Mouse (Mus musculus) adrenal gland, postnatal 36 days (tissue): Measurements from ENCODE around the gene Neurl2. TPM values are rescaled to one million over a fixed set of nuclear protein-coding genes. Genes with fewer than 3 reads are reported as not detected.
"Not testable (repeated sequence)": the region's sequence is repeated elsewhere in the genome, so short reads cannot be mapped to it uniquely, and the experiment has no call there.

Experiments used
- DNase-seq, 2 experiments: peaks; one replicate each; pipeline ENCODE4 v3.0.0; 2021; ENCODE audit warnings: mixed read lengths in 1 of 2
- total RNA-seq, 2 experiments: library from RNA; stranded (reverse); gene quantifications; 2 replicates each; pipeline ENCODE4 v1.2.3; 2021

Gene Neurl2
- total RNA-seq, 2 experiments from 2014 or later, result 2.1 to 2.5 TPM

DNA sequence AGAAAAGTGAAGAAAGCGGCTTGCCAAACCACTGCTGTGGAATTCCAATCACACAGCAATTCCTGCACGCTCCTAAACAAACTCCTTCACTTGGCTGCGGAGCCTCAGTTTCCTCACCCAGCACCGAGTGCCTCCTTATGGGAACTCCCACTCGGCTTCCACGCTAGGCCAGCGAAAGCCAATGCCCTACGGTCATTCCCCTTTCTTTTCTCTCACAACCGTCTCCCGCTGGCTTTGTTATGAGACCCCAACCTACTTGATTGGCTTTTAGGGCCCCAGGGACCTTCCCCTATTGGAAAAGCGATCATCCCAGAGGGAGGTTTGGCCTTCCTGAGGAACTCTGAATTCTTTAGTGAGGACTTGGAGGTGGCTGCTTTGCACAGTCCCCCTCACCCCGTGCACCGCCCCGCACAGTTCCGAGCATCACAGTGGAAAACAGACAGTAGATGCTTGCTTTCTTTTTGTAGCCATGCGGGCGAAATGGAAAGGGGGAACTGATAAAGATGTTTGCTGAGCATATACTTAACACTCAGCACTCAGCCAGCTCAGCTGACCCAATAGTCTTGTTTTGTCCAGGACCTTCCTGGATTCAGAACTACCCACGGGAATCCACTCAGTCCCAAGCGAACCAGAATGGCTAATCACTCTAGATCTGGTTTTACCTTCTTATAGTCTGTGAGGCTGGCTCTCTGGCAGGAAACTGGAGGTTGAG, 24.7 kb upstream of the Neurl2 start:
- DNase-seq, result no peak

DNA sequence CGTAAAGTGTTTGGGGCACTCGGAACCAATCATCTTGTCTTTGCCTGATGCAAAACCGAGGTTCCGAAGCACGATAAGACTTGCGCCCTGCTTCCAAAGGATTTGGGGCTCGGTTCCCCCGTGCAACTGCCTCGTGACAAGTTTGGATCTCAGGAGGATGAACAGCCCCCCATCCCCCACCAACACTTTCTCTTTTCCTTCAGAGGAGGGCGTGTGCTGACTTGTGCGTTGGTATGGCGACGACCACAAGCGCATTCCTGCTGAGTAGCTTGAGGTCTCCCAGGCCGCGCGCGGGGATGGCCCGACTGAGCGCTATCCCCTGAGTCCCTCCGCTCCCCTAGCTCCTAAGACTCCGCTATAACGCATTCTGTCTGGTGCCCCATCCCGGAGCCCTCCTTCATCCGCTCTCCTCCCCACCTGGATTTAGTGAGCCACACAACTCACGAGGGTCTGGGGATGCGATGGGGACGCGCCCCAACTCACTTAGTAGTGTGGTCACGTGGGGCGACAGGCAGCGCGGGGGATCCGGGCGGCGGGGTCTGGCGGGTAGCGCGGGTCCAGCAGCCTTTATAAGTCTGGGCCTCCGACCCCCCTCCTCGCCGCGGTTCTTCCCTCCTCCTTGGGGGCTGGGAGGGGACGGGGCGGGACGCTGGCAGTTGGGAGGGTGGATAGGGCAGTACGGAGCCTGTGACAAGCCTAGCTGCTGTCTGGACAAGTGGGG, 24.0 kb upstream of the Neurl2 start, which contains the start of gene Pltp:
TSS of gene Pltp (minus strand) at position 611 of the 721 bp plus-strand sequence.
- peak; percentile 32 to 67 for DNase-seq

DNA sequence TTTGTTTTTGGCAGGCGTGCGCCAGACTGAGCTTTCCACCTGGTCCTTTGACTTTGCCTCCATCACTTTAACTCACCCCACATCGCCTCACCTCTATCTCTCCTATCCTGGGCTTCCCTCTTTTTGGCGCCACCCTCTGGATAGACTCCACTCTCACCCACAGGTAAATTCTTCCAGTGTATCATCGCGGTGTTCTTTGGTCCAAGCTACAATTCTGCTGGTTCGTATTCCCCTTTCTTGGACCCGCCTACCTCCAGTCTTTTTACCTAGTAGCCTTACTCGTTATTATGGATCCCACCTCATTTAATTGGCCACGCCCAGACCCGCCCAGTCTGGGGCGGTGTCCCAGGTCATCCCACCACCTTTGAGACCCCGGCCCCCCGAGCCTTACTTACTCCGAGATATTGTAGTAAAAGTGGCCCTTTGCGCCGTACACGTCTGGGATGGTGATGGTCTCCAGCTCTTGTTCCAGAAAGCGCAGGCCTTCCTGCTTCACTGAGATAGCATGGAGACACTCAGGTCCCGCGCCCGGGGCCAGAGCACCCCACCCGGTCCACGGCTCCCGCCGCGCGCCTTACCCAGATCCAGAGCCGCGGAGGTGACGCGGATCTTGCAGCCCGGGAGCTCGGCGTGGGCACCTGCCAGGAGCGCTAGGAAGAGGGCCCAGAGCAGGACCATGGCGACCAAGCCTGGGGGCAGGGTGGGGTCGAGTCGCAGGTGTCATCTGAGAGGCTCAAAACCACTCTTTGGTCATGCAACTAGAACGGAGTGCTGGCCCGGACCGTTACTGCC, 23.2 kb upstream of the Neurl2 start:
- peak in 1 of 2 experiments; percentile 32 for DNase-seq

DNA sequence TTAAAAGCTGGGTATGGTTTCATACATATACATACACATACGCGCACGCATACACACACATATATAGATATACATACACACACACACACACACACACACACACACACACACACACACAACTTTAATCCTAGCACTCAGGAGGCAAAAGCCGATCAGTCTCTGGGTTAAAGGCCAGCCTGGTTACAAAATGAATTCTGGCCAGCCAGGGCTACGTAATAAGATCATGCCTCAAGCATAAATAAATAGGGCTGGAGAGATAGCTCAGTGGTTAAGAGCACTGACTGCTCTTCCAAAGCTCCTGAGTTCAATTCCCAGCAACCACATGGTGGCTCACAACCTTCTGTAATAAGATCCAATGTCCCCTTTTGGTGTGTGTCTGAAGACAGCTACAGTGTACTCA, 22.3 kb upstream of the Neurl2 start:
- not testable (repeated sequence) for DNase-seq

DNA sequence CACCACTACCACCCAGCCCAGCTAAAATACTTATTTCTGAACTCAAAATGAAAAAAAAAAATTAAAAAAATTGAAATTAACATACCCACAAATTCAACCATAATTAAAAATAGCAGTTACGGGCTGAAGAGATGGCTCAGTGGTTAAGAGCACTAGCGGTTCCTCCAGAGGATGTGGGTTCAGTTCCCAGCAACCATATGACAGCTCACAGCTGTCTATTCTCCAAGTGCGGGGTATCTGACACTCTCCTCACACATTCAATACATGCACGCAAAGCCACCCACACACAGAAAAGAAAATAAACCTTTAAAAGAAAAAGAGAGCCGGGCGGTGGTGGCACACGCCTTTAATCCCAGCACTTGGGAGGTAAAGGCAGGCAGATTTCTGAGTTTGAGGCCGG, 16.8 kb upstream of the Neurl2 start:
- DNase-seq, result no peak

DNA sequence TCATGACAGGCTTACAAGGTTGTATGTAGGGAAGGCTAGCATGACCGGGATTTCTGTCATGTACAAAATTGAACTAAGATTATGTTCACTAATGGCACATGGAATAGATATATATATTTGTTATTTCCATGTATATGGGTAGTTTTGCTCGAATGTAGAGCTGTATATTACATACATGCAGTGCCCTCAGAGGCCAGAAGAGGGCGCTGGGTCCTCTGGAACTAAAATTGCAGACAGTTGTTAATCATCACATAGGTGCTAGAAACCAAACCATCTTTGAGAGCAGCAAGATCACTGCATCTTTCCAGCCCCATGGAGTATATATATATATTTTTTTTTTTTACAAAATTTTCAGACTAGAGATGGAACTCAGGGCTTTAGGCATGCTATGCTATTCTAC, 12.5 kb upstream of the Neurl2 start:
- no peak for DNase-seq

DNA sequence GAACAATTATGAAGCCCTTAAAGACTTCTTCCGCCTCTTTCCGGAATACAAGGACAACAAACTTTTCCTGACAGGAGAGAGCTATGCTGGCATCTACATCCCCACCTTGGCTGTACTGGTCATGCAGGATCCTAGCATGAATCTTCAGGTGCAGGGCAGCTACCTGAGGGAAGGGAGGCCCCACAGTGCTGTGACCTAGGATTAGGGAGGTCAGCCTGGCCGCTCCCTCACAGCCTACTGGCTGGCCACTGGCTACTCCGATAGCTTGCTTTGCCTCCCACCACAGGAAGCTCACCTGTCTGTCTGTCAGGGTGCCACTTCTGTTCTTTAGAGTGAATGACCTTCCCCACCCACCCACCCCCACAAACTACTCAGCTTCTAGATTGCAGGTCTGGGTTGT, 1.9 kb upstream of the Neurl2 start:
- no peak for DNase-seq

DNA sequence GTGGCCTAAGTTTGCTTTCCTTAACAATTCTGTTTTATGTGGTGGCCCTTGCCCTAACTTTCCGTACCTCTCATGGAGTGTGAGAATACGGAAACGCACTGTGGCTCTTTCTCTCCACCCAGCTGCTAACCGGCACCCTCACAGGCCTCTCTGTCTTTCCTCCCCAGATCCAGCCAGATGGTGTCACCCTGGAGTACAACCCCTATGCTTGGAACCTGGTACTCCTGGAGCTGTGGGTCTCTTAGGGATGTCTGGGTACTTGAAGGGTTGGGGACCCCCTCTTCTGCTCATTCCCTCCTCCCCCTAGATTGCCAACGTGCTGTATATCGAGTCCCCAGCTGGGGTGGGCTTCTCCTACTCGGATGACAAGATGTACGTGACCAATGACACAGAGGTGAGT, 1.3 kb upstream of the Neurl2 start:
- peak in 1 of 2 experiments; percentile 24 for DNase-seq

DNA sequence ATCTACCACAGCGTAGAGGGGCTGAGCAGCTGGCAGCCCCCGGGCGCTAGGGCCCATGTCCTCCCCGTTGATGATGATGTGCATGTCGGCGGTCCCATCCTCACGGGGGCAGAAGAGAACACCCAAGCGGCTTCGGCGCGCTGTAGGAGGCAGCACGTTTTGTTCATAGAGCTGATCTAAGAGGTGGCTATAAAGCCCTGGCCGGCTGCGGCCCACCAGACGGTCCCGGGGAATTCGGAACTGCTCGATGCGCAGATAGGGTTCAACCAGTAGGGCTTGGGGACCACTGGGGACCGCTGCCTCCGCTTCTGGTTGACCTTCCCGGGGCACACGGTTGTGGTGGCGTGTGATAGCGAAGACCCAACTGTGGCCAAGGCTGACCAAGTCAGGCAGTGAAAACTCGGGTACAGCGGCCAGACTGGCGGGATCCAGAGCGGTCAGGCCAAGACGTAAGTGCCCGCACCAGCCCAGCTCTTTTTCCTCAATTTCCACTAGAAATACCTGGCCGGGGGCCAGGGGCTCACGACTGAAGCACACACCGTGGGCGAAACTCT, 431 bp downstream of the Neurl2 start, which contains the start of gene Ctsa:
TSS of gene Ctsa (plus strand) at position 126 of the 554 bp plus-strand sequence.
- DNase-seq, result peak; percentile 85 to 86

DNA sequence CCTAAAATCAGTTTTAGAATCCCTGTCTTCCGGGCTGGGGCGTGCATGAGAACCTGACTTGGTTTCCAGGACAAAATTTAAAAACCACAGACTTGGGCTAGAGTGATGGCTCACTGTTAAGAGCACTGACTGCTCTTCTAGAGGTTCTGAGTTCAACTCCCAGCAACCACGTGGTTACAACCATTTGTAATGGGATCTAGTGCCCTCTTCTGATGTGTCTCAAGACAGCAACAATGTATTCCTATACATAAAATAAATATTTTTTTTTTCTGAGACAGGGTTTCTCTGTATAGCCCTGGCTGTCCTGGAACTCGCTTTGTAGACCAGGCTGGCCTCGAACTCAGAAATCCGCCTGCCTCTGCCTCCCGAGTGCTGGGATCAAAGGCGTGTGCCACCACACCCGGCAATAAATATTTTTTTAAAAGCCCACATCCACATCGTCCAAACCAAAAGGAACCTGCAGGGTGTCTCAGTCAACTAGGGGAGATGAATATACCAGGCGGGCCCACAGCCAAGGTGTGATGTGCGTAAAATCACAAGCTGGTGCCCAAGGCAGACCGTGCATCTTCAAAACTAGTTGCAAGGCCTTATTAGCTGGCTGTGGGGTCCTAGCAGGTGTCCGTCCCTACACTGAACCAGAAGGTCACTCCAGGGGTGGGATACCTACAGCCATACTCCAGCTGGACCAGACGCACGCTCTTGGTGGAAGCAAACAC, 1.1 kb downstream of the Neurl2 start:
- DNase-seq, result no peak

DNA sequence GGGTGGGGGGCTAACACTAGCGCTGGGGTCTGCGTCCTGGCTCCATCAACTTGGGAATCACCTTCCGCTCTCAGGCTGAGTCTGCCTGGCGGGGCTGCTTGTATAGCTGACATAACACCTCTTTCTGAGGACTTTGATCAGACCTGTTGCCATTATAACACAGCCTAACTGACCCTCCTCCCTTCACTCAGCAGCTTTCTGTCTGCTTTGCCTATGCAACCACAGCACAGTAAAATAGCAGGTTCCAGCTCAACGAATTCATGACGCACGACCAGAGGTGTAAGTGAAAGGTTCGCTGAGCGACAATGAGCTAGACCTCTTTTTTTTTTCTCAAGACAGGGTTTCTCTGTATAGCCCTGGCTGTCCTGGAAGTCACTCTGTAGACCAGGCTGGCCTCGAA, 2.2 kb downstream of the Neurl2 start:
- no peak for DNase-seq

DNA sequence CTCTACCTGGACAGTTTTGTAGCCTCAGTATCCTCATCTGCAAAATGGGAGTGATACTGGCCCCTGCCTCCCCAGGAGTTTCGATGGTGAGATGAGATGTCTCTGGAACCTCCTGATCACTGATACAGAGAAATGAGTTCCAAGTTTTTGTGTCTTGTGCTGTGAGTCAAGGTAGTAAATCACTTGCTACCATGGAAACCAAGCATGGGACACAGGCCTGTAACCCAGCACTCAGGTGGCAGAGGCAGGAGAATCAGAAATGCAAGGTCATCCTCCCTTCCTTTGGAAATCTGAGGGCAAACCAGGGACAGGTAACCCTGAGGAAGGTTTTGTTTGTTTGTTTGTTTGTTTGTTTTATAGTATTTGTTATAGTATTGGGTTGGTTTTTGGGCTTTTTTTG, 4.2 kb downstream of the Neurl2 start:
- no peak for DNase-seq

DNA sequence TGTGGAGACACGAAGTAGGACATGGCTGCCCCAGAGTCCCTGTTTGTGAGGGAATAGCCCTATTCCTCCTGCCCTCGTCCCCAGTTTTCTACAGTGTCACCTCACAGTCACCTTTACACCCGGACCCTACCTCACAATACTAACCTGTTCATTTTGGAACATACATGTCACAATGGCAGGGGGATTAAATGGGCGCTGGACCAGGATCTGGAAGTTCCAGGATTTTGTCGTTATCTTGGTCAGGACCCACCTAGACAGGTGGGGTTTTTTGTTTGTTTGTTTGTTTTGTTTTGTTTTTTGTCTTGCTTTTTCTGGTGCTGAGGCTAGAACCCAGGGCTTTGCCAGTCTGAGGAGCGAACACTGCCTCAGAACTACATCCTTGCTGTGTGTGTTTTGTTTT, 4.8 kb downstream of the Neurl2 start, which contains the start of gene Spata25:
TSS of gene Spata25 (minus strand) at position 101 of the 400 bp plus-strand sequence.
- no peak for DNase-seq

DNA sequence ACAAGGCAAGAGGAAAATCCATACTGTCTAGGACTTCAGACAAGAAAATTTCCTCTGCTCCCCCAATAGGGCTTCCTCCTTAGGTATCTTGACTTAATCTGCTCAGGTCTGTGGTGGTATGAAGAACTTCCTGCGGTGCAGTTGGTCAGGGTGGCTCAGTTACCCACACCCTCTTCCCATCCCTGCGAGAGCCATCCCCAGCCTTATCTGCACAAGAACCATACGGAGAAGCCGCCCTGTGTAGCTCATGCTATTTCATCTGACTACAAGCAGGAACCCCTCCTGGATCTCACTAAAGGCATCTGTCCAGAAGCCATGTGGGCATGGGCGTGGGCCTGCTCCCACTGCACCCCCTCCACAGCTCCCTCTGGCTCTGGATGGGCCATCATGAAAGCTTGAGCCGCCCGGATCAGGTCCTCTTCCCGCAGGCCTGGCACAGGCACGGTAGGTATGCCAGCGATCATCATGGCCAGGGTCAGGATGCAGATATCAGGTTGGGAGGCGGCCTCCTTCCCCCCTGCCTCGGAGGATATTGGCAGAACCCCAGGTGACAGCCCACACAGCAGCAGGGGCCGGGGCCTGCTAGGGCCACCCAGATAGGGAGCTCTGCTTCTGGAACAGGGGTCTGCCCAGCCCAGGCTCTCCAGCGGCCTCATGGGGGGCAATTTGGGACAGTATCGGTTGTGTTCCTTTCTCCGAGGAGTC, 6.0 kb downstream of the Neurl2 start:
- no peak for DNase-seq

DNA sequence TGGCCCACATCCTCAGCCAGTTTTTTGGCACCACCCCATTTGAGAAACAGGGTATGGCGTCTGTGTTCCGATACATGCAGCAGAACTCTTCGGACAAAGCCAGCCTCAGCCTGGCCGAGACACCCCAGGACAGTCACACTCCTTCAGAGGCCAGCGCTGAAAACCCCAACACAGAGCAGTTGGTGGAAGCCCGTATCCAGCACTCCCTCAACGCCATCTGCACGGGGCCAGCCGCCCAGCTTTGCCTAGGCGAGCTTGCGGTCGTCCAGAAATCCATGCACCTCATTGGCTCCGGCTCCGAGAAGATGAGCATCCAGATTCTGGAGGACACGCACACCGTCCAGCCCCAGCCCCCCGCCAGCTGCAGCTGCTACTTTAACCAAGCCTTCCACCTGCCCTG, 7.7 kb downstream of the Neurl2 start:
- no peak for DNase-seq

DNA sequence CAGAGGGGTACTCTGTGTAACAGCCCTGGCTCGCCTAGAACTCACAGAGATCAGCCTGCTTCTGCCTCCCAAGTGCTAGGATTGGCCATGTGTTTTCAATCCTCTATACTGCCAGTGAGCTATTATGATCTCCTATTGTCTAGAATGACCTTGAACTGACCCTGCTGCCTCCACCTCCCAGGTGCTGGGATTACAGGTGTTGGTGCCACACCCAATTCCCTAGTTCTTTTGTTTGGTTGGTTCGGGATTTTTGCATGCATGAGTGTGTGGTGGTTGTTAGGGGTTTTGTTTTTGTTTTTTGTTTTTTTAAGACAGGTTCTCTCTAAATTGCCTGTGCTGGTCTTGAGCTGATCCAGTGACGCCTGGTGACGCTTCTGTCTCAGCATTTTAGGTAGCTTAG, 9.3 kb downstream of the Neurl2 start:
- no peak for DNase-seq

DNA sequence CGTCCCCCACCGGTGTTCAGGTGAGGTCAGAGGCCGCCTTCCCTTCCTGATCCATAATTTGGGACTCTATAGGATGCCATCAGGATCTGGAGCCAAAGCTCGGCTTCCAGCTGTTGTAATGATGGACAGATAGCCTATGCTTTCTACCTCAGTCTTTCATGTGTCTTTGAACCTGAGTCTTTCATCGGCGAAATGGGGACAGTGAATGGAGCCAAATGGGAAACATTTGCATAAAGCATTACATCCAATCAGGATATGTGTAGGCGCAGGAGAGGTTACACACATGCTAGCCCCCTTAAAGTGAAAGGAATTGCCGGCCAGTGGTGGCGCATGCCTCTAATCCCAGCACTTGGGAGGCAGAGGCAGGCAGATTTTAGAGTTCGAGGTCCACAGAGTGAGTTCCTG, 10.1 kb downstream of the Neurl2 start:
- peak in 1 of 2 experiments; percentile 40 for DNase-seq

DNA sequence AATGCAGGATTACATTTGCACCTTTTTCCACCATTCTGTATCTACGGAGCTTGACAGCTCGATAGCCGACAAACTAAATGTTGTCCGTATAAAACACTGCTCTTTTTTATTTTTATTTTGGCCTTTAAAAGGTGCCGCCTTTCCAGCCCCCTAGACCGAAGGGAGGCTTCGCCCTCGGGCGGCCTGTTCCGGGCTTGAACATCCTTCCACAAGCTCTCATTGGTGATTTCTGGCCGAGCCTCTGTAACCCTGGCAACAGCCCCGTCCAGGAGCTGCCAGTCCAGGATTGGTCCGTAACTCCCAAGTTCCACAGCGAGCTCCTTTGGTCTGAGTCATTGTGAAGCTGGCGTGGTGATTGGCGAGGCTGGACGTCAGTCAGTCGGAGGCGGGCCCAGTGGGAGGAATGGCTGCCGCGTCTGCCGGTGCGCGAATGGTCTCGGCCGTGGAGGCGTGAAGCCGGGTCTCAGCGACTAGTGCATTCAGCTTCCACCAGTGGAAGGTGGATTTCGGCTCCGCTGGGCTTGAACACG, 10.6 kb downstream of the Neurl2 start, which contains the start of gene Zswim1:
TSS of gene Zswim1 (plus strand) at position 51 of the 530 bp plus-strand sequence.
- DNase-seq, result peak; percentile 99 to 100

DNA sequence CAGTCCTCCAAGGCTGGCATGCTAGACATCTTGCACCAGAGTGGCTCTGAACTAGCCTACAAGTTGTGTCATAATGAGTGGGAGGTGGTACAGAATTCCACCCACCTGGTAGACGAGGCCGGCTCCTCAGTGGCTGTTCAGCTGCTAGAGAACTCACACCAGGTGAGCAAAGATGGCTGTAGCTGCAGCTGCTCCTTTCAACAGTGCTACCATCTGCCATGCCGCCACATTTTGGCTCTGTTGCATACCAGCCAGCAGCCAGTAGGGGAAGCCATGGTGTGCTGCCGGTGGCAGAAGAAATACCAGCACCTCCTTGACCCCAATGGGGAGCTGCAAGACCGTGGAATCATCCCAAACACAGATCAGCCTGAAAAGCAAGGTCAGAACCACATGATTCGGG, 12.2 kb downstream of the Neurl2 start:
- no peak for DNase-seq

DNA sequence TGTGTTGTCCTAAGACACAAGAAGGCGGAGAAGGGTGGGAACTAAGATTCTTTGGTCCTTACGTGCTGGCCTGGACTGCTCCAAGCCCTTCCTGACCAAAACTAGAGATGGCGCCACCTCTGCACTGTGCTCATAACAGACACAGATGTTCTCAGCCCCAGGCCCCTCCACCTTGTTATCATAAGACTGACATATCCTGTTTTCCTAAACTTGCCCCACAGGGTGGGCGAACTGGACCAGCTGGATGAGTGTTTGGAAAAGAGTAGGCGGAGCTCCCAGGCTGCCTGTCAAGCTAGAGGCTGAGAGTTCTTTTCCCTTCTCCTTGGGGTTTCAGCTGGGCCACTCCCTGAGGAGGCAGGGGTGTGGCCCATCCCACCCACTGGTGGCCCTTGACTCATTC, 15.6 kb downstream of the Neurl2 start:
- DNase-seq, result no peak

DNA sequence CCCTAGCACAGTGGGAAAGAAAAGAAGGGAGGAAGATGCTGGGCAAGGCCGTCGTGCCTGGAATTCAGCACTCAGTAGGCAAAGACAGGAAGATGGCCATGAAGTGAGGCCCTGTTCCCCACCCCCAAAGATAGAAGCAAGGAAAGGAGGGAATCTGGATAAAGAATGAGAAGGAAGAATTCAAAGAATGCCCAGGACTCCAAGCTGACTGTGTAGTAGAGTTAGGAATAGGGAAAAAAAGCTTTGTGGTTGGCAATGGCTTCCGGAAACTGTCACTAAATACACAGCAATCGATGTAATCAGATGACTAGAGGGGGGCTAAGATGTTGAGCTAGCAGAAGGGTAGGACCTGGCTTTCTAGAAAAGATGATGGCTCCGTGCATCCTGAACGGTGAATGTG, 16.1 kb downstream of the Neurl2 start:
- no peak for DNase-seq
